Mouse (Mus musculus) heart, embryonic 16.5 days (tissue): ENCODE results near the gene Acot5. TPM values are rescaled to one million over a fixed set of nuclear protein-coding genes. Genes with fewer than 3 reads are reported as not detected.
A peak's percentile ranks its signal among the peaks of the same experiment; 100 is the strongest.
"Not testable (repeated sequence)": the region's sequence is repeated elsewhere in the genome, so short reads cannot be mapped to it uniquely, and the experiment has no call there.

Experiments used
- ATAC-seq: fragments of 200-750 bp; cut with Nextera tagmentation; replicated peaks from 2 replicates; pipeline ENCODE4 v1.8.0; 2017; ENCODE audit warnings: moderate number of reproducible peaks; ENCODE audit not compliant: insufficient read depth, low FRiP score; ENCODE audit errors: extremely low read depth
- H3K27ac ChIP-seq: fragments of 300-500 bp; sonication (generic); 2 replicates; pipeline ENCODE4 v1.5.1; 2014; ENCODE audit warnings: mild to moderate bottlenecking, low read length, control low read depth, moderate library complexity
- H3K27me3 ChIP-seq: fragments of 300-500 bp; sonication (generic); 2 replicates; pipeline ENCODE4 v1.6.1; 2014; ENCODE audit warnings: low read length, mixed read lengths; ENCODE audit not compliant: control insufficient read depth, insufficient read depth
- H3K36me3 ChIP-seq: fragments of 300-500 bp; sonication (generic); 2 replicates; pipeline ENCODE4 v1.6.1; 2014; ENCODE audit not compliant: control insufficient read depth, insufficient read depth
- H3K4me1 ChIP-seq: fragments of 300-500 bp; sonication (generic); 2 replicates; pipeline ENCODE4 v1.6.1; 2014; ENCODE audit warnings: low read length, mixed read lengths; ENCODE audit not compliant: control insufficient read depth, insufficient read depth
- H3K4me2 ChIP-seq: fragments of 300-500 bp; sonication (generic); 2 replicates; pipeline ENCODE4 v1.6.1; 2014; ENCODE audit warnings: low read depth, mild to moderate bottlenecking, control low read depth, low read length
- H3K4me3 ChIP-seq: fragments of 300-500 bp; sonication (generic); 2 replicates; pipeline ENCODE4 v1.5.1; 2014; ENCODE audit warnings: mild to moderate bottlenecking, control low read depth, low read length
- H3K9ac ChIP-seq: fragments of 300-500 bp; sonication (generic); 2 replicates; pipeline ENCODE4 v1.6.1; 2014; ENCODE audit warnings: low read length, control low read depth
- H3K9me3 ChIP-seq: fragments of 300-500 bp; sonication (generic); replicated peaks from 2 replicates; pipeline ENCODE4 v1.6.1; 2016; ENCODE audit warnings: low read length; ENCODE audit not compliant: control insufficient read depth
- WGBS: fragments of 180-500 bp; shearing (Covaris S2); extraction: QIAGEN DNeasy Blood & Tissue Kit; methylation state at CpG from one replicate; pipeline ENCODE4 v1.1.7; 2014; 5-methylcytosine and 5-hydroxymethylcytosine counted together
- polyA plus RNA-seq: library from polyadenylated mRNA; unstranded; fragments of >200 nt; fragmentation: Nextera tagmentation; extraction: Ambion mirVana; gene quantifications from 2 replicates; pipeline ENCODE4 v1.2.1, GENCODE M21; 2015

Gene Acot5
- polyA plus RNA-seq, 1 experiment from 2014 or later = 0.14 TPM

- H3K27me3 ChIP-seq, ATAC-seq: not testable (repeated sequence)
These were observed 35.8 kb upstream of the Acot5 start for GRCm38 (mm10) chr12:84033302-84033701.

GRCm38 (mm10) chr12:84034108-84034507 is 35.0 kb upstream of the Acot5 start:
- no peak overlapping the region for H3K4me3 ChIP-seq
- no peak overlapping the region for H3K9ac ChIP-seq
- 54% methylated on average over 4 of the region's 4 CpGs for WGBS
- ATAC-seq = no peak
- no peaks in the 10 kb centered on the region; the same call in 1 of the 2 replicates for H3K4me1 ChIP-seq
- no peaks in the 10 kb centered on the region for H3K27me3 ChIP-seq
- H3K36me3 ChIP-seq = no peaks in the 10 kb centered on the region
- no peak overlapping the region for H3K4me2 ChIP-seq
- no peaks in the 10 kb centered on the region for H3K9me3 ChIP-seq
- no peak overlapping the region for H3K27ac ChIP-seq

More at GRCm38 (mm10) chr12:84033302-84033701, 35.8 kb upstream of the Acot5 start:
- not testable (repeated sequence) for H3K4me2 ChIP-seq, H3K4me1 ChIP-seq, H3K27ac ChIP-seq, H3K36me3 ChIP-seq, H3K9ac ChIP-seq, H3K9me3 ChIP-seq, H3K4me3 ChIP-seq
- 71% methylated on average over 2 of the region's 2 CpGs for WGBS

GRCm38 (mm10) chr12:84038241-84038640 is 30.9 kb upstream of the Acot5 start, which contains the start of gene Acot4:
TSS of gene Acot4 (plus strand) at chr12:84038379.
- not testable (repeated sequence) for ATAC-seq, H3K27me3 ChIP-seq, H3K9me3 ChIP-seq, H3K27ac ChIP-seq, H3K36me3 ChIP-seq, H3K4me1 ChIP-seq
- peak within 1 kb of the TSS; percentile 73 for H3K9ac ChIP-seq
- 9% methylated on average over 23 of the region's 32 CpGs for WGBS
- H3K4me3 ChIP-seq = peak within 1 kb of the TSS; percentile 56
- peak within 1 kb of the TSS; percentile 76 for H3K4me2 ChIP-seq

- 3% methylated on average over 39 of the region's 39 CpGs for WGBS
- not testable (repeated sequence) for H3K4me1 ChIP-seq, H3K36me3 ChIP-seq, H3K9me3 ChIP-seq, ATAC-seq, H3K27ac ChIP-seq, H3K27me3 ChIP-seq
- H3K9ac ChIP-seq = peak within 1 kb of the TSS; percentile 73
- H3K4me2 ChIP-seq = peak within 1 kb of the TSS; percentile 76
- peak within 1 kb of the TSS; percentile 56 for H3K4me3 ChIP-seq
These were observed 30.4 kb upstream of the Acot5 start, which contains the start of gene Gm49366 for GRCm38 (mm10) chr12:84038691-84039111. TSS of gene Gm49366 (plus strand) at chr12:84038935.

- WGBS = 81% methylated on average over 5 of the region's 5 CpGs
- ATAC-seq = no peak
- H3K9me3 ChIP-seq = peaks cover 3% of the 10 kb centered on the region; the same call in 1 of the 2 replicates
These were observed 26.9 kb upstream of the Acot5 start for GRCm38 (mm10) chr12:84042248-84042647.

GRCm38 (mm10) chr12:84044045-84044444 is 25.1 kb upstream of the Acot5 start:
- H3K4me3 ChIP-seq = no peak overlapping the region
- 65% methylated on average over 2 of the region's 2 CpGs for WGBS

More at GRCm38 (mm10) chr12:84042248-84042647, 26.9 kb upstream of the Acot5 start:
- no peaks in the 10 kb centered on the region; the same call in 1 of the 2 replicates for H3K4me1 ChIP-seq
- no peak overlapping the region for H3K27ac ChIP-seq
- no peaks in the 10 kb centered on the region for H3K27me3 ChIP-seq
- H3K4me2 ChIP-seq = no peak overlapping the region
- no peak overlapping the region for H3K4me3 ChIP-seq
- no peaks in the 10 kb centered on the region for H3K36me3 ChIP-seq
- H3K9ac ChIP-seq = no peak overlapping the region

GRCm38 (mm10) chr12:84046906-84047305 is 22.2 kb upstream of the Acot5 start:
- Histone ChIP-seq H3K9ac (no peak overlapping the region), H3K36me3 (no peaks in the 10 kb centered on the region), H3K27me3 (no peaks in the 10 kb centered on the region), H3K4me1 (no peaks in the 10 kb centered on the region), H3K9me3 (peaks cover 6% of the 10 kb centered on the region), H3K4me3 (no peak overlapping the region), H3K4me2 (no peak overlapping the region), H3K27ac (no peak overlapping the region)
- WGBS = 88% methylated on average over 1 of the region's 1 CpGs
- no peak for ATAC-seq

More at GRCm38 (mm10) chr12:84044045-84044444, 25.1 kb upstream of the Acot5 start:
- H3K36me3 ChIP-seq = no peaks in the 10 kb centered on the region
- no peak overlapping the region for H3K9ac ChIP-seq
- no peaks in the 10 kb centered on the region for H3K4me1 ChIP-seq
- H3K9me3 ChIP-seq = peaks cover 9% of the 10 kb centered on the region
- no peaks in the 10 kb centered on the region for H3K27me3 ChIP-seq
- H3K4me2 ChIP-seq = no peak overlapping the region
- no peak overlapping the region for H3K27ac ChIP-seq
- no peak for ATAC-seq

- WGBS = 78% methylated on average over 5 of the region's 5 CpGs
- not testable (repeated sequence) for H3K4me3 ChIP-seq, H3K4me1 ChIP-seq, H3K9me3 ChIP-seq, H3K9ac ChIP-seq, H3K4me2 ChIP-seq, H3K27me3 ChIP-seq, H3K27ac ChIP-seq, ATAC-seq, H3K36me3 ChIP-seq
These were observed 18.4 kb upstream of the Acot5 start for GRCm38 (mm10) chr12:84050744-84051143.

GRCm38 (mm10) chr12:84051937-84052474 is 17.1 kb upstream of the Acot5 start, which contains the start of gene Acot3:
TSS of gene Acot3 (plus strand) at chr12:84052144.
- WGBS = 65% methylated on average over 5 of the region's 5 CpGs
- no peak for ATAC-seq
- H3K27ac ChIP-seq = no peak within 1 kb of the TSS
- H3K4me1 ChIP-seq = 0 out of 2 replicates have a peak, but pooled peaks cover 3% of the 10 kb centered on the region
- H3K9me3 ChIP-seq = peaks cover 6% of the 10 kb centered on the region
- peak within 1 kb of the TSS; percentile 84; the same call in 1 of the 2 replicates for H3K4me2 ChIP-seq
- no peak within 1 kb of the TSS for H3K4me3 ChIP-seq
- H3K36me3 ChIP-seq = no peaks in the 10 kb centered on the region
- no peaks in the 10 kb centered on the region; the same call in 1 of the 2 replicates for H3K27me3 ChIP-seq
- H3K9ac ChIP-seq = no peak within 1 kb of the TSS
